Mouse (Mus musculus): ENCODE measurements around the gene Stac2. TPM values are rescaled to one million over a fixed set of nuclear protein-coding genes. Genes with fewer than 3 reads are reported as not detected.

The Stac2 gene
- polyA plus RNA-seq, 1 experiment, result 5.5 TPM

- no peak for DNase-seq (ENCODE audit: low read depth)
- TF ChIP-seq CTCF (IDR thresholded peaks at IDR 0.05; ENCODE audit: borderline replicate concordance, extremely low read depth, insufficient read depth, insufficient read length), result no peak
- TF ChIP-seq POLR2A (IDR thresholded peaks at IDR 0.05; ENCODE audit: borderline replicate concordance, extremely low read depth, insufficient read depth, insufficient read length, poor library complexity, severe bottlenecking), result no peak
These were observed 32.6 kb downstream of the Stac2 start for GRCm38 (mm10) chr11:98020710-98021109.

GRCm38 (mm10) chr11:98019883-98020610 is 33.2 kb downstream of the Stac2 start:
- TF ChIP-seq POLR2A (IDR thresholded peaks at IDR 0.05; ENCODE audit: borderline replicate concordance, extremely low read depth, insufficient read depth, insufficient read length, poor library complexity, severe bottlenecking) (no peak), CTCF (IDR thresholded peaks at IDR 0.05; ENCODE audit: borderline replicate concordance, extremely low read depth, insufficient read depth, insufficient read length) (no peak)
- DNase-seq (ENCODE audit: low read depth), result peak; percentile 86

GRCm38 (mm10) chr11:98018858-98019641 is 34.2 kb downstream of the Stac2 start:
- TF ChIP-seq POLR2A (IDR thresholded peaks at IDR 0.05; ENCODE audit: borderline replicate concordance, extremely low read depth, insufficient read depth, insufficient read length, poor library complexity, severe bottlenecking), result no peak
- TF ChIP-seq CTCF (IDR thresholded peaks at IDR 0.05; ENCODE audit: borderline replicate concordance, extremely low read depth, insufficient read depth, insufficient read length), result peak; percentile 50; the same call in 1 of the 2 replicates

GRCm38 (mm10) chr11:98018222-98018621 is 35.0 kb downstream of the Stac2 start:
- no peak for TF ChIP-seq CTCF (IDR thresholded peaks at IDR 0.05; ENCODE audit: borderline replicate concordance, extremely low read depth, insufficient read depth, insufficient read length)
- TF ChIP-seq POLR2A (IDR thresholded peaks at IDR 0.05; ENCODE audit: borderline replicate concordance, extremely low read depth, insufficient read depth, insufficient read length, poor library complexity, severe bottlenecking), result no peak
- DNase-seq (ENCODE audit: low read depth), result no peak

More at GRCm38 (mm10) chr11:98018858-98019641, 34.2 kb downstream of the Stac2 start:
- DNase-seq (ENCODE audit: low read depth), result peak; percentile 82

- TF ChIP-seq CTCF (IDR thresholded peaks at IDR 0.05; ENCODE audit: borderline replicate concordance, extremely low read depth, insufficient read depth, insufficient read length), result no peak
- TF ChIP-seq POLR2A (IDR thresholded peaks at IDR 0.05; ENCODE audit: borderline replicate concordance, extremely low read depth, insufficient read depth, insufficient read length, poor library complexity, severe bottlenecking), result no peak
- no peak for DNase-seq (ENCODE audit: low read depth)
These were observed 36.4 kb downstream of the Stac2 start for GRCm38 (mm10) chr11:98016824-98017223.

- TF ChIP-seq CTCF (IDR thresholded peaks at IDR 0.05; ENCODE audit: borderline replicate concordance, extremely low read depth, insufficient read depth, insufficient read length) (no peak), POLR2A (IDR thresholded peaks at IDR 0.05; ENCODE audit: borderline replicate concordance, extremely low read depth, insufficient read depth, insufficient read length, poor library complexity, severe bottlenecking) (no peak)
- no peak for DNase-seq (ENCODE audit: low read depth)
These were observed 37.1 kb downstream of the Stac2 start for GRCm38 (mm10) chr11:98016177-98016576.

GRCm38 (mm10) chr11:98012831-98013230 is 40.4 kb downstream of the Stac2 start:
- TF ChIP-seq POLR2A (IDR thresholded peaks at IDR 0.05; ENCODE audit: borderline replicate concordance, extremely low read depth, insufficient read depth, insufficient read length, poor library complexity, severe bottlenecking) (no peak), CTCF (IDR thresholded peaks at IDR 0.05; ENCODE audit: borderline replicate concordance, extremely low read depth, insufficient read depth, insufficient read length) (no peak)

GRCm38 (mm10) chr11:98011716-98012115 is 41.5 kb downstream of the Stac2 start:
- DNase-seq (ENCODE audit: low read depth), result no peak

More at GRCm38 (mm10) chr11:98012831-98013230, 40.4 kb downstream of the Stac2 start:
- no peak for DNase-seq (ENCODE audit: low read depth)

GRCm38 (mm10) chr11:98008087-98008486 is 45.2 kb downstream of the Stac2 start:
- no peak for DNase-seq (ENCODE audit: low read depth)
- TF ChIP-seq CTCF (IDR thresholded peaks at IDR 0.05; ENCODE audit: borderline replicate concordance, extremely low read depth, insufficient read depth, insufficient read length), result no peak
- no peak for TF ChIP-seq POLR2A (IDR thresholded peaks at IDR 0.05; ENCODE audit: borderline replicate concordance, extremely low read depth, insufficient read depth, insufficient read length, poor library complexity, severe bottlenecking)

More at GRCm38 (mm10) chr11:98011716-98012115, 41.5 kb downstream of the Stac2 start:
- TF ChIP-seq POLR2A (IDR thresholded peaks at IDR 0.05; ENCODE audit: borderline replicate concordance, extremely low read depth, insufficient read depth, insufficient read length, poor library complexity, severe bottlenecking), result no peak
- TF ChIP-seq CTCF (IDR thresholded peaks at IDR 0.05; ENCODE audit: borderline replicate concordance, extremely low read depth, insufficient read depth, insufficient read length), result no peak

- DNase-seq (ENCODE audit: low read depth), result no peak
- TF ChIP-seq POLR2A (IDR thresholded peaks at IDR 0.05; ENCODE audit: borderline replicate concordance, extremely low read depth, insufficient read depth, insufficient read length, poor library complexity, severe bottlenecking) (no peak), CTCF (IDR thresholded peaks at IDR 0.05; ENCODE audit: borderline replicate concordance, extremely low read depth, insufficient read depth, insufficient read length) (no peak)
These were observed 47.6 kb downstream of the Stac2 start for GRCm38 (mm10) chr11:98005686-98006085.

GRCm38 (mm10) chr11:98005076-98005475 is 48.2 kb downstream of the Stac2 start:
- TF ChIP-seq CTCF (IDR thresholded peaks at IDR 0.05; ENCODE audit: borderline replicate concordance, extremely low read depth, insufficient read depth, insufficient read length), result no peak
- no peak for TF ChIP-seq POLR2A (IDR thresholded peaks at IDR 0.05; ENCODE audit: borderline replicate concordance, extremely low read depth, insufficient read depth, insufficient read length, poor library complexity, severe bottlenecking)
- no peak for DNase-seq (ENCODE audit: low read depth)
